Mouse (Mus musculus): ENCODE measurements around the gene Xpo4. TPM values are rescaled to one million over a fixed set of nuclear protein-coding genes. Genes with fewer than 3 reads are reported as not detected.
"Not testable (repeated sequence)": the region's sequence is repeated elsewhere in the genome, so short reads cannot be mapped to it uniquely, and the experiment has no call there.

Xpo4 gene
- polyA plus RNA-seq, 1 experiment from 2014 or later, result 19.8 TPM

- H3K4me3 ChIP-seq (ENCODE audit: low read length); ATAC-seq (ENCODE audit: low read depth); H3K4me2 ChIP-seq (ENCODE audit: low read depth, low read length); H3K27me3 ChIP-seq (ENCODE audit: control insufficient read depth, insufficient read depth, low read depth, low read length); H3K9me3 ChIP-seq (ENCODE audit: control insufficient read depth, low read length); H3K27ac ChIP-seq (ENCODE audit: low read length); H3K4me1 ChIP-seq (replicated peaks; ENCODE audit: control insufficient read depth, insufficient read depth, low read length); H3K9ac ChIP-seq (ENCODE audit: low read length): not testable (repeated sequence)
- H3K36me3 ChIP-seq (ENCODE audit: control insufficient read depth, insufficient read depth, low read length), result peaks cover 21% of the 10 kb centered on the region
- WGBS, result 89% methylated on average over 7 of the region's 7 CpGs
Observed at GRCm38 (mm10) chr14:57688066-57688465, 22.8 kb upstream of the Xpo4 start.

GRCm38 (mm10) chr14:57687441-57687840 is 22.2 kb upstream of the Xpo4 start:
- Histone ChIP-seq H3K9ac (ENCODE audit: low read length) (no peak overlapping the region), H3K4me3 (ENCODE audit: low read length) (no peak overlapping the region), H3K27ac (ENCODE audit: low read length) (no peak overlapping the region), H3K36me3 (ENCODE audit: control insufficient read depth, insufficient read depth, low read length) (peaks cover 18% of the 10 kb centered on the region), H3K4me1 (replicated peaks; ENCODE audit: control insufficient read depth, insufficient read depth, low read length) (no peaks in the 10 kb centered on the region; the same call in 1 of the 2 replicates), H3K9me3 (ENCODE audit: control insufficient read depth, low read length) (no peaks in the 10 kb centered on the region), H3K4me2 (ENCODE audit: low read depth, low read length) (no peak overlapping the region), H3K27me3 (ENCODE audit: control insufficient read depth, insufficient read depth, low read depth, low read length) (no peaks in the 10 kb centered on the region)
- ATAC-seq (ENCODE audit: low read depth), result no peak
- 68% methylated on average over 5 of the region's 5 CpGs for WGBS

GRCm38 (mm10) chr14:57686647-57687046 is 21.4 kb upstream of the Xpo4 start:
- Histone ChIP-seq H3K27ac (ENCODE audit: low read length) (no peak overlapping the region), H3K27me3 (ENCODE audit: control insufficient read depth, insufficient read depth, low read depth, low read length) (no peaks in the 10 kb centered on the region), H3K4me2 (ENCODE audit: low read depth, low read length) (no peak overlapping the region), H3K36me3 (ENCODE audit: control insufficient read depth, insufficient read depth, low read length) (peaks cover 15% of the 10 kb centered on the region), H3K9ac (ENCODE audit: low read length) (no peak overlapping the region), H3K4me1 (replicated peaks; ENCODE audit: control insufficient read depth, insufficient read depth, low read length) (no peaks in the 10 kb centered on the region; the same call in 1 of the 2 replicates), H3K4me3 (ENCODE audit: low read length) (no peak overlapping the region), H3K9me3 (ENCODE audit: control insufficient read depth, low read length) (no peaks in the 10 kb centered on the region)
- 85% methylated on average over 6 of the region's 6 CpGs for WGBS
- no peak for ATAC-seq (ENCODE audit: low read depth)

DNA sequence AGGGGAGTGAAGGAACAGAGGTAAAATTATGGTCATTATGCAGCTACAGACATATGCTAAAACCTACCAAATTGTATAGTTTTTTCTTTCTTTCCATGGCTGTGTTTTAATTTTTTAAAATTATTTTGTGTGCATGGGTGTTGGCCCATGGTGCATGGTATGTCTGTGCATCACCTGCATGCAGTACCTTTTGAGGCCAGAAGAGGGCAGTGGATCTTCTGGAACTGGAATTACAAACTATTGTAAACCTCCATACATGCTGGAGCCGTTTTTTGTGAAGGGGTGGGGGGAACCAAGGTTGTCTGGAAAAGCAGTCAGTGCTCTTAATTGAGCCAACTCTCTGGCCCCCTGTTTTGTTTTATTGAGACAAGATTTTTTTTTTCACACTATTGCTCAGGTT is 19.3 kb upstream of the Xpo4 start:
- Histone ChIP-seq H3K27me3 (ENCODE audit: control insufficient read depth, insufficient read depth, low read depth, low read length) (no peaks in the 10 kb centered on the region), H3K36me3 (ENCODE audit: control insufficient read depth, insufficient read depth, low read length) (peaks cover 6% of the 10 kb centered on the region; the same call in 1 of the 2 replicates), H3K9ac (ENCODE audit: low read length) (no peak overlapping the region), H3K4me1 (replicated peaks; ENCODE audit: control insufficient read depth, insufficient read depth, low read length) (no peaks in the 10 kb centered on the region; the same call in 1 of the 2 replicates), H3K27ac (ENCODE audit: low read length) (no peak overlapping the region), H3K4me3 (ENCODE audit: low read length) (no peak overlapping the region), H3K9me3 (ENCODE audit: control insufficient read depth, low read length) (no peaks in the 10 kb centered on the region), H3K4me2 (ENCODE audit: low read depth, low read length) (no peak overlapping the region)
- 0% methylated on average over 1 of the region's 1 CpGs for WGBS
- peak; percentile 39; the same call in 1 of the 2 replicates for ATAC-seq (ENCODE audit: low read depth)

GRCm38 (mm10) chr14:57682751-57683150 is 17.5 kb upstream of the Xpo4 start:
- Histone ChIP-seq H3K36me3 (ENCODE audit: control insufficient read depth, insufficient read depth, low read length) (no peaks in the 10 kb centered on the region), H3K9ac (ENCODE audit: low read length) (no peak overlapping the region), H3K27ac (ENCODE audit: low read length) (no peak overlapping the region), H3K27me3 (ENCODE audit: control insufficient read depth, insufficient read depth, low read depth, low read length) (no peaks in the 10 kb centered on the region), H3K4me1 (replicated peaks; ENCODE audit: control insufficient read depth, insufficient read depth, low read length) (no peaks in the 10 kb centered on the region; the same call in 1 of the 2 replicates), H3K9me3 (ENCODE audit: control insufficient read depth, low read length) (no peaks in the 10 kb centered on the region), H3K4me3 (ENCODE audit: low read length) (no peak overlapping the region), H3K4me2 (ENCODE audit: low read depth, low read length) (no peak overlapping the region)
- WGBS, result 81% methylated on average over 4 of the region's 4 CpGs
- no peak for ATAC-seq (ENCODE audit: low read depth)

DNA sequence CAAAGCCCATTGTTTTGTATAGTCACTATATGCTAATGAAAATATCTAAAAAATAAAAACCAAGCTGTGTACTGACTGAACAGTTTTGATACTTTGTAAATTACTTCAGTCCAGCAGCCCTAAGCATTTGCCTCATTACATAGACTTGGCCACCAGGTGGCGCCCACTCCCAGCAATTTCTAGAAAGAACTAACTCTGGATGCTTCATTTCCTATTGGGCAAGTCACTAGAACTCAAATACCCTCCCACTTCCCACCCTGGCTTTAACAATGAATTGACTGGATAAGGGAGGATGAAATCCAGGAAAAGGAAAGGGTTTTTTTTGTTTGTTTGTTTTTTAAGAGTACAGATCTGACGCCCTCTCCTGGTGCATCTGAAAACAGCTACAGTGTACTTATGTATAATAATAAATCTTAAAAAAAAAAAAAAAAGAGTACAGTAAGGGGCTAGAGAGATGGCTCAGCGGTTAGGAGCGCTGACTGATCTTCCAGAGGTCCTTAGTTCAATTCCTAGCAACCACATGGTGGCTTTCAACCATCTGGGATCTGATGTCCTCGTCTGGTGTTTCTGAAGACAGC is 14.8 kb upstream of the Xpo4 start:
- H3K36me3 ChIP-seq (ENCODE audit: control insufficient read depth, insufficient read depth, low read length), result no peaks in the 10 kb centered on the region
- H3K27ac ChIP-seq (ENCODE audit: low read length), result no peak overlapping the region
- no peak overlapping the region for H3K4me2 ChIP-seq (ENCODE audit: low read depth, low read length)
- no peak overlapping the region for H3K4me3 ChIP-seq (ENCODE audit: low read length)
- peak; percentile 75 for ATAC-seq (ENCODE audit: low read depth)
- no peaks in the 10 kb centered on the region for H3K4me1 ChIP-seq (replicated peaks; ENCODE audit: control insufficient read depth, insufficient read depth, low read length)
- H3K9ac ChIP-seq (ENCODE audit: low read length), result no peak overlapping the region
- no peaks in the 10 kb centered on the region for H3K27me3 ChIP-seq (ENCODE audit: control insufficient read depth, insufficient read depth, low read depth, low read length)
- no peaks in the 10 kb centered on the region for H3K9me3 ChIP-seq (ENCODE audit: control insufficient read depth, low read length)
- WGBS, result 33% methylated on average over 5 of the region's 5 CpGs

DNA sequence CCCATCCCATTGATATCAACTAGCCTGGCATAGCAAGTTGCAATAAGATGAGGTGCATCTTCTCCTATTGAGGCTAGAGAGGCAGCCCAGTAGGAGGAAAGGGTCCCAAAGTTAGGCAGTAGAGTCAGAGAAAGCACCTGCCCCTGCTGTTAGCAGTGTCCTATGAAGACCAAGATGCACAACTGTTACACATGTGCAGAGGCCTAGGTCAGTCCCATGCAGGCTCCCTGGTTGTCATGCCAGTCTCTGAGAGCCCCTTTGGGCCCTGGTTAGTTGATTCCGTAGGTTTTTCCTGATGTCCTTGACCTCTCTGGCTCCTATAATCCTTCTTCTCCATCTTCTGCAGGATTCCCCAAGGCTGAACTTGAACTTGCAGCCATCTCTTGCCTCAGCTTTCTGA is 14.3 kb upstream of the Xpo4 start:
- Histone ChIP-seq H3K27me3 (ENCODE audit: control insufficient read depth, insufficient read depth, low read depth, low read length) (no peaks in the 10 kb centered on the region), H3K36me3 (ENCODE audit: control insufficient read depth, insufficient read depth, low read length) (no peaks in the 10 kb centered on the region), H3K4me1 (replicated peaks; ENCODE audit: control insufficient read depth, insufficient read depth, low read length) (no peaks in the 10 kb centered on the region), H3K4me2 (ENCODE audit: low read depth, low read length) (no peak overlapping the region), H3K4me3 (ENCODE audit: low read length) (no peak overlapping the region), H3K27ac (ENCODE audit: low read length) (no peak overlapping the region), H3K9ac (ENCODE audit: low read length) (no peak overlapping the region), H3K9me3 (ENCODE audit: control insufficient read depth, low read length) (no peaks in the 10 kb centered on the region)
- 0 out of 2 replicates have a peak, but pooled peaks have one; percentile 7 for ATAC-seq (ENCODE audit: low read depth)
- 21% methylated on average over 1 of the region's 1 CpGs for WGBS

DNA sequence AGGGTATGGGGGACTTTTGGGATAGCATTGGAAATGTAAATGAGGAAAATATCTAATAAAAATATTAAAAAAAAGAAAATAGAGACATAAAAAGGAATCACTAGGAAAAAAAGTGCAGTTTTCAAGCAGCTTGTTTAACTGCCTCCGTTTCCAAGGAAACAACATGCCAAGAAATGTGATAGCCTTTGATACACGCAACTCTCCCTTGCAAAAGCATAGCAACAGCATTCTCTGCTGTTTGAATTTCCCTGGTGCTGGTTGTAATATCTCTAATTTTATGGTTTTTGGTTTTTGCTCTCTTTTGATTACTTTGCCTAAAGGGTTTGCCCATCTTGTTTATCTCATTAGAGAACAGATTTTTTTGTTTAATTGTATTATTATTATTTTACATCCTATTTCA is 10.3 kb upstream of the Xpo4 start:
- H3K9me3 ChIP-seq (ENCODE audit: control insufficient read depth, low read length), result no peaks in the 10 kb centered on the region

GRCm38 (mm10) chr14:57665628-57665950 is 359 bp upstream of the Xpo4 start:
- Histone ChIP-seq H3K4me1 (replicated peaks; ENCODE audit: control insufficient read depth, insufficient read depth, low read length) (peaks cover 12% of the 10 kb centered on the region), H3K4me3 (ENCODE audit: low read length) (peak overlapping the region; percentile 68), H3K4me2 (ENCODE audit: low read depth, low read length) (peak overlapping the region; percentile 68), H3K27me3 (ENCODE audit: control insufficient read depth, insufficient read depth, low read depth, low read length) (no peaks in the 10 kb centered on the region), H3K9me3 (ENCODE audit: control insufficient read depth, low read length) (no peaks in the 10 kb centered on the region), H3K36me3 (ENCODE audit: control insufficient read depth, insufficient read depth, low read length) (no peaks in the 10 kb centered on the region), H3K27ac (ENCODE audit: low read length) (peak overlapping the region; percentile 92), H3K9ac (ENCODE audit: low read length) (peak overlapping the region; percentile 92)
- WGBS, result 5% methylated on average over 10 of the region's 10 CpGs
- ATAC-seq (ENCODE audit: low read depth), result no peak

More for the DNA sequence above, 10.3 kb upstream of the Xpo4 start:
- no peak overlapping the region for H3K27ac ChIP-seq (ENCODE audit: low read length)
- 41% methylated on average over 2 of the region's 2 CpGs for WGBS
- no peaks in the 10 kb centered on the region for H3K27me3 ChIP-seq (ENCODE audit: control insufficient read depth, insufficient read depth, low read depth, low read length)
- H3K9ac ChIP-seq (ENCODE audit: low read length), result no peak overlapping the region
- H3K4me1 ChIP-seq (replicated peaks; ENCODE audit: control insufficient read depth, insufficient read depth, low read length), result no peaks in the 10 kb centered on the region
- H3K4me3 ChIP-seq (ENCODE audit: low read length), result no peak overlapping the region
- ATAC-seq (ENCODE audit: low read depth), result no peak
- H3K4me2 ChIP-seq (ENCODE audit: low read depth, low read length), result no peak overlapping the region
- no peaks in the 10 kb centered on the region for H3K36me3 ChIP-seq (ENCODE audit: control insufficient read depth, insufficient read depth, low read length)
